Mouse (Mus musculus): ENCODE results near the gene Cenpv.

GRCm38 (mm10) chr11:62554934-62555517, 16.0 kb upstream of the Cenpv start:
- TF ChIP-seq CTCF (IDR thresholded peaks at IDR 0.05) (no peak), EP300 (IDR thresholded peaks at IDR 0.05) (no peak)

All from lung, postnatal 0 days (tissue).